Mouse (Mus musculus): Measurements from ENCODE around the gene Them4.
"Not testable (repeated sequence)": the region's sequence is repeated elsewhere in the genome, so short reads cannot be mapped to it uniquely, and the experiment has no call there.

The Them4 gene

DNA sequence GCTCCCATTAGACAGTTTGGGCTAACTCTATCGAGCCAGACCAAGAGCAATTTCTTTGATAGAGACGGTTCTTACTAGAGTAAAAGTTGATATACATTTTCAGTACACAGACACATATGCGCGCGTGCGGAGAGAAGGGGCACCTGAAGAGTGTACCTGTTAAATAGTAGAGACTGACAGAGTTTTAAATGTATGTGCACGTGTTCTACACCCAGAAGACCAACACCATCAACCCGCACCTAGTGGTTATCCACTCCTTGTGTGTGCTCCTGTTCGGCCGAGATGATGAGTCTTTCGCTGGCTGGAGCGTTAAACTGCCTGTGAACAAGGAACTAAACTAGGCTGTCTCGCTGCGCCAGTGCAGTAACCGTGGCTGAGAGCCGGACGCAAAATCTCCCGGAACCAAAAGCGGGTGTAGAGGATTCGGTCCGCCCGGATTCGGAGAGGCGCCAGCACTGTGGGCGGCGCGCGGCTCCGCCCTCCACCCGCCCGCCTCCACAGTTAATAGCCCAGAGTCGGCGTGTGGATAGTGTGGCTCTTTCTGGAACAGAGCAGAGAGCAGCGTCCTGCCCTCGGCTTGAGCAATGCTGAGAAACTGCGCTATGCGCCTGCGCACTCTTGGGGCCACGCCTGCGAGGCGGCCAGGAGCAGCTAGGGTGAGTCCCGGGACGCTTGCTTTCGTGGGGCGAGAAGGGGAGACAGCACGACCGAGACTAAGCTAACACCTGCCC, at the start of gene Them4:
TSS of gene Them4 (plus strand) at position 457 of the 731 bp plus-strand sequence.
- peak; percentile 98 for DNase-seq (ENCODE audit: low read depth, low spot score)

GRCm38 (mm10) chr3:94260598-94260997, 49.3 kb upstream of the Them4 start:
- DNase-seq (ENCODE audit: low read depth, low spot score), result peak; percentile 51

GRCm38 (mm10) chr3:94263736-94264135, 46.2 kb upstream of the Them4 start, which contains the start of gene Gm4778:
Gene Gm4778 (plus strand): TSS chr3:94264036.
- DNase-seq (ENCODE audit: low read depth, low spot score), result not testable (repeated sequence)

DNA sequence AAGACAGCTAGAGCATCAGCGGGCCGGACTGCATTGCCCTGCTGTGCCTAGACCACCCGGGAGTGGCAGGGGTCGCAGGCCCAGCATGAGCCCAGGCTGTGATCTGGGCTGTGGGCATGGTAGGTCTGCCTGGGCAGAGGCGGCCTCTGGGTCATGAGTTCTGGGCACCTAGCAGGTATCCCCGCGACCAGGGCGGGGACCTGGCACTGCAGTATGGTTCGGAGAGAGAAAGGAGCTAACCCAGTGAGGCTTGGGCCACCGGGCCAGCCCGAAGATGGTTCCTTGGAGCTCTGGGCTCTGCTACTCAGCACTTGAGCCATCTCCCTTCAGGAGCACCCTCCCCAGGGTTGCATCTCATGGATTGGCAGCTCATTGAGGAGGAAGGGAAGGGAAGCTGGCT, 33.9 kb upstream of the Them4 start:
- DNase-seq (ENCODE audit: low read depth, low spot score), result no peak

DNA sequence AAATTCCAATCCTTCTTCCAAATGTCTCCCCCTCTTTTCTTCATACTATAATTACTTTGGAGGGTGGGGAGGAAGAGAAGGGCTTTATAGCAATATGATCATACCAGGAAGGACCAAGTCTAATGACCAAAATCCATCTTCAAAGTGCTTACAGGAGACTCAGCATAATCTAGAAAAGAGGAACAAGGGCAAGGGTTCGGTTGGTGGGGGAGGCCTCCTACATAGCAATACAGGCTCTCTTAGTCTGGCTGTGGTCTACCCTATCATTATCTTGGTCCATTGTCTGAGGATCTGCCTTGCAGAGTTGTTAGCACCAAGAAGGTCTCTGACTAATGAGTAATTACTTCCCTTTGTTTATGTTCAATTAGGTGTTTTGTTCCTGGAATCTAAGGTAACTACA, 4.4 kb upstream of the Them4 start:
- DNase-seq (ENCODE audit: low read depth, low spot score), result no peak

- peak; percentile 66 for DNase-seq (ENCODE audit: low read depth, low spot score)
Measured at GRCm38 (mm10) chr3:94306975-94307374, 2.9 kb upstream of the Them4 start.

DNA sequence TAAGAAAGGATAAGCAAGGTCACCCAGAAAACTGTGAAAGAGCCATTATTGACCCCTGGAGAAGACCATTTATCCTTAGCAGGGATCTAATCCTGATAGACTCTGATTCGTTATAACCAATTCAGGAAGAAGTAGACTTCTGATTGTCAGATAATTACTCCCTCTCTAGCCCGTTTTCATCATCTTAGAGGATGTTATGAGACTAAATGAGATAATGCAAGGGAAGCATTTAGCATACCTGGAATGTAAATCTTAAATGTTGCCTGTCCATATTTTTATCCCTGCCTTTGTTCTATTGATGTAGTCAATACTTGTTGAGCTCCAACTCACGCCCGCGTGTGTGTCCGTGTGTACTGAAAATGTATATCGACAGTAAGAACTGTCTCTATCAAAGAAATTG, 602 bp downstream of the Them4 start:
- DNase-seq (ENCODE audit: low read depth, low spot score), result no peak

GRCm38 (mm10) chr3:94310911-94311310, 1.0 kb downstream of the Them4 start:
- DNase-seq (ENCODE audit: low read depth, low spot score), result no peak

DNA sequence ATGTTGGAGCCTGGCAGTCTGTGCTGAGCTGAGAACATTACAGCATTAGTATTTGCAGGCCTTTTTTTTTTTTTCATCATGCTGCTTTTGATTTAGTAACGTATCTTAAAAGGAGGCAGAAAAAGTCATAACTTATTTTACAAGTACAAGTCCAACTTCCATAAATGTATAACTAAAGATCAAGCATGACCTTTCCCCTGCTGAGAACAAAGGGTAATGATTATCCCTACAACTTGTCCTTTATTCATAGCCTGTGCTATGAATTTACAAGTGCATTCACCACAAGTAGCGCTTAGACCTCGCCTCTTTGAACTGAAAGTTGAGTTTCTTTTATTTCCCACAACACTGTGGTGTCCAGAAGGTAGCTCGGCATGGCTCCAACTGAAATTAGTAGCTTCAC, 1.5 kb downstream of the Them4 start:
- DNase-seq (ENCODE audit: low read depth, low spot score), result no peak

DNA sequence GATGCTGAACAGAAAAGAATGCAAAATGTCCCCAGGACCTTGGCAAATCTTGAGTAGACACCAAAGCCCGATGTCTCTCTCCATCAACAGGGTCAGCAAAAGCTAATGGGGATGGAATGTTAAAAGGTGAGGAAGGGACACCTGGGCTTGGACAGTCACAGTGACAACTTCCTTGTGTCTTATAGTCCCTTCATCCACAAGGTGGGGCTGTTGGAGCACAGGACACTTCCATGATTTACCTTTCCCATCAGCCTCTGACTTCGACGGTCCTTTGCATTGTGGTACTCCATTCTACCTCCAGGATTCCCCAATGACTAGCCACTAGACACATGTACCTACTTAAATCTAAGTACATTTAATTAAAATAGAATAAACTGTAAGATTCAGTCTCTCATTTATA, 18.8 kb downstream of the Them4 start:
- peak; percentile 43 for DNase-seq (ENCODE audit: low read depth, low spot score)

DNA sequence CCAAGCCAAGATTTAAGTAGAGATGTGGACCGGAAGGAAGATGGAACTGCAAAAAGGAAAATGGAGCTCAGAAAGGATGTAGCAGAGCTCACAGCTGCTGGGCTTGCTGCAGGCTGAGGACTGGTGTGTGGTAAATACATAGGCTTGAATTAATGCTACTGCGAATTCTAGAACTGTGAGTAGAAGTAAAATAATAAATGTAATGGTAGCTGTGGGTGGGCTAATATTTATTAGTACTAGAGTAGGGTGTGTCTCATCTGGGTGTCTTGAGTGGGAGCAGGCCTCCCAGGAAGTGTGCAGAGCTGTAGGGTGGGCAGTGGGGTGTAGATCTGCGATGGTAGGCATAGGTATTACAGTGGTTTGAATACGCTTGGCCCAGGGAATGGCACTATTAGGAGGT, 24.6 kb downstream of the Them4 start:
- DNase-seq (ENCODE audit: low read depth, low spot score), result no peak

DNA sequence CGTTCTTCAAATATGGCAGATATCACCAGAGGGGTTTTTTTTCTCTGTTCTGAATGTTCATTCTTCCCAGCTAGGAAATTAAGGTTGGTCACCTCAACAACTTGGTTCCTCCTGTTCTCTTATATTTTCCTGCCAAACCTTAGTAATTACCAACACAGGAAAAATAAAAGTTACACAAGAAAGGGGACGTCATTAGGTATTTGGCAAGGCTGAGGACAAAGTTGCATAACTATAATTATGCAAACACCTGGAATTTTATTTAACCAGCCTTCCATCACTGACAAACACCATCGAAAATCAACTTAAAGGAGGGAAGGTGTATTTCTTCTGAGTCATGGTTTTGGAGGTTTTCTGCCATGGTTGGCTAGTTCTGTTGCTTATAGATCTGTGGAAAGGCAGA, 28.6 kb downstream of the Them4 start:
- no peak for DNase-seq (ENCODE audit: low read depth, low spot score)

DNA sequence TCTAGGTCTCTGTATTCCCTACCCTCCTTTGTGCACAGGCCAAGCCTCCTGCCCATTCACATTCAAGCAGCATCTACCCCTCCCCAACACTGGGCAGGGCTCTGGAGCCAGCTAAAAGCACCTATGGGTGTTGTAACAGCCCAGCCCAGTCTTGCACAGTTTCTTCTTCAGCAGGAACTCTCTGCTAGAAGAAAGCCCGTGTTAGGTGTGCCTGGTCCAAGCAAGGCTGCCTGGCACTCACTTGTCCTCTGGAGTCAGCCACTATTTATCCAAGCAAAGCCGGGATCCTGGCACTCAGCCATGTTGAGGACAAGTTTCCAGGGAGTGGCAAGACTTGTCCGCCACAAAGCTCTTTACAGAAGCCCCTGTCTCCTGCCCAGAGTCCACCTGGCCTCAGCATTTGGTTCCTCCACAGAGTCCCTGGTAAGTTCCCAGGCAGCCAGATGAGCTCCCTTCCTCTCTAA, 32.1 kb downstream of the Them4 start, which contains the start of gene Them5:
TSS of gene Them5 (plus strand) at position 141 of the 464 bp plus-strand sequence.
- DNase-seq (ENCODE audit: low read depth, low spot score), result no peak

DNA sequence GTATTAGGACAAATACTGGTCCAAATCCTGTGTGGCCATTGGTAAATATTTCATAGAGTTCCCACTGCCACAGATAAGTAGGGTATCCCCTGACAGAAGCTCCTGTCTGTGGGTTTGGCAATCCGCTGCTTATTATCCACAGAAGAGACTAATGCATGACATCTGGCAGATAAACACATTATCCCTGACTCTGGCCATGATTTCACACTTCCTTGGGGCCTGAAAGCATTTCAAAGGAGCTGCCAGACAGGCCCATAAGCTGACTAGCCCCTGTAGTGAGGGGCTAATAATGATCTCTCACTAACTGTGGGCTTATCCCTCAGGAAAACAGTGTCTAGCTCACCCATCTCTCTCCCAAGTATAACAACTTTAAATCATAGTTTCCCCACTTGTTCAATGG, 32.7 kb downstream of the Them4 start:
- no peak for DNase-seq (ENCODE audit: low read depth, low spot score)

GRCm38 (mm10) chr3:94344182-94344581, 34.3 kb downstream of the Them4 start:
- no peak for DNase-seq (ENCODE audit: low read depth, low spot score)

GRCm38 (mm10) chr3:94344897-94345296, 35.0 kb downstream of the Them4 start:
- no peak for DNase-seq (ENCODE audit: low read depth, low spot score)

GRCm38 (mm10) chr3:94348146-94348545, 38.3 kb downstream of the Them4 start:
- no peak for DNase-seq (ENCODE audit: low read depth, low spot score)

DNA sequence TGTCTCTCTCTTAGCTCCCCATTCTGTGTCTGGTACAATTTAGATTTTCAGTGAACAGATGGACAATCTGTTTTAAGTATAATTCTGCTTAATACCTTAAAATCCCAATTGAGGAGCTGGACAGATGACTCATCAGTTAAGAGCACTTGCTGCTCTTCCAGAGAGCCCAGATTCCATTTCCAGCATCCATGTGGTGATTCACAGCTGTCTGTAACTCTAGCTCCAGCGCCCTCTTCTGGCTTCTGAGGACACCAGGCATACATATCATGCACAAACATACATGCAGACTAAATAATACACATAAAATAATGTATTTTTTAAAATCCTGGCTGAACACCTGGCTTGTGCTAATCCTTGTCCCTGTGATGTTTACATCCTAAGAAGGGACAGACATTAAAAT, 50.9 kb downstream of the Them4 start:
- peak; percentile 61 for DNase-seq (ENCODE audit: low read depth, low spot score)

- DNase-seq (ENCODE audit: low read depth, low spot score), result no peak
Measured at GRCm38 (mm10) chr3:94362138-94362537, 52.2 kb downstream of the Them4 start, which contains the start of gene C2cd4d. Gene C2cd4d (plus strand): TSS chr3:94362438.

DNA sequence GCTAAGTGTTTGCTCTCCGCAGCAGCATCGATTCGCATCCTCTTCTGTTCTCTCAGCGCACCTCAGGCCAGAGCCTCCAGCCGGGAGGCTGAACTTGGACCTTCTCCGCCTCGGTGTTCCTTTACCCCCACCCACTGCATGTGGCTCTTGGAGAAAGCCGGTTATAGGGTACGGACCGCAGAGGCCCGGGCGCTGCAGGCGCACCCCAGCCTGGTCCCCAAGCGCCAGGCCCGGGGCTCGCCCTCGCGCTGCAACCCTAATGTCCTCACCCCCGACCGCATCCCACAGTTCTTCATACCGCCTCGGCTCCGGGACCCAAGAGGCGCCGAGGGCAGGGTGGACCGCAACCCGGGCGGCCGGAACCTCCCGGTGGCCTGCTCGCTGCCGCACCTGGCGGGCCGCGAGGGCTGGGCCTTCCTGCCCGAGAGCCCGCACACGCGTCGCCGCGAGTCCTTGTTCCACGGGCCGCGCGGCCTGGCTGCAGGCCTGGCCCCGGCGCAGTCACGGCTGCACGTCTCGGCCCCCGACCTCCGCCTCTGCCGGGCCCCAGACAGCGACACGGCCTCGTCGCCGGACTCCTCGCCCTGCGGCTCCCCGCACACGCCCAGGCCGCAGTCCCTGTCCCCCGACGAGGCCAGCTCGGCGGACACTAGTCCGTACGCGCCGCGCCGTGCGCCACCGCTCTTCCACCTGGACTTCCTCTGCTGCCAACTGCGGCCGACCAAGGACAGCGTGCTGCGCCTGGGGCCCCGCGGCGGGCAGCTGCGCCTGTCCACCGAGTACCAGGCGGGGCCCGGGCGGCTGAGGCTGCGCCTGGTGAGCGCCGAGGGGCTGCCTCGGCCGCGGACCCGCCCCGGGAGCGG, 53.6 kb downstream of the Them4 start:
- no peak for DNase-seq (ENCODE audit: low read depth, low spot score)

- no peak for DNase-seq (ENCODE audit: low read depth, low spot score)
Measured at GRCm38 (mm10) chr3:94364154-94364526, 54.3 kb downstream of the Them4 start.

GRCm38 (mm10) chr3:94366761-94367160, 56.9 kb downstream of the Them4 start:
- peak; percentile 82 for DNase-seq (ENCODE audit: low read depth, low spot score)

GRCm38 (mm10) chr3:94367511-94367910, 57.6 kb downstream of the Them4 start:
- DNase-seq (ENCODE audit: low read depth, low spot score), result no peak
